Mouse (Mus musculus) erythroblast, embryonic 14.5 days (primary cell): ENCODE results near the gene Zfp672. TPM values are rescaled to one million over a fixed set of nuclear protein-coding genes. Genes with fewer than 3 reads are reported as not detected.
"Not testable (repeated sequence)": the region's sequence is repeated elsewhere in the genome, so short reads cannot be mapped to it uniquely, and the experiment has no call there.

Source experiments
- H3K27me3 ChIP-seq: 2 replicates; pipeline ENCODE4 v1.6.1; 2012; ENCODE audit warnings: inconsistent platforms; ENCODE audit not compliant: control insufficient read depth
- H3K36me3 ChIP-seq: 2 replicates; pipeline ENCODE4 v1.6.1; 2012; ENCODE audit warnings: mild to moderate bottlenecking, inconsistent platforms; ENCODE audit not compliant: control insufficient read depth
- H3K4me1 ChIP-seq: 2 replicates; pipeline ENCODE4 v1.6.1; 2012; ENCODE audit warnings: inconsistent platforms; ENCODE audit not compliant: control insufficient read depth
- H3K4me3 ChIP-seq: replicated peaks from 2 replicates; pipeline ENCODE3; 2012; ENCODE audit warnings: moderate library complexity, mild to moderate bottlenecking, inconsistent platforms
- H3K9me3 ChIP-seq: 2 replicates; pipeline ENCODE4 v1.6.1; 2012; ENCODE audit warnings: low read length, inconsistent platforms, mixed read lengths; ENCODE audit not compliant: control insufficient read depth
- GATA1 ChIP-seq: IDR thresholded peaks from 2 replicates; pipeline ENCODE4 v1.6.1; 2012; ENCODE audit warnings: low read length, inconsistent platforms, mixed read lengths
- TAL1 ChIP-seq: IDR thresholded peaks from 3 replicates; pipeline ENCODE4 v1.6.1; 2012; ENCODE audit warnings: low read length, inconsistent platforms, mixed read lengths
- polyA plus RNA-seq: library from polyadenylated mRNA; stranded (reverse); fragments of >175 nt; gene quantifications from 2 replicates; pipeline ENCODE4 v1.2.3, GENCODE M21; 2012

Gene Zfp672
- polyA plus RNA-seq, 1 experiment = 1.8 TPM

DNA sequence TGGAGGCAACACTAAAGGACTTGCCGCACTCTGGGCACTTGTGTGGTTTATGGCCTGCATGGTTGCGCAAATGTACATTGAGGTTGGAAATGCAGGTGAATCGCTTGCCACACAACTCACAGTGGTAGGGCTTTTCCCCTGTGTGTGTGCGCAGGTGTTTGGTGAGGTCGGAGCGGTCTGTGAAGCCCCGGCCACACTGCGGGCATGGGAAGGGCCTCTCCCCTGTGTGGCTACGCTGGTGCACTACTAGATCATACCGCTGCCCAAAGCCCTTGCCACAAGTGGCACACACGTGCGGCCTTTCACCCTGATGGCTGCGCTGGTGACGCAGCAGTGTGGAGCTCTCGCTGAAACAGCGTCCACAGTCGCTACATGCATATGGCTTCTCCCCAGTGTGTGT lies 13.8 kb downstream of the Zfp672 start:
- Histone ChIP-seq H3K4me3 (no peak overlapping the region), H3K27me3 (no peaks in the 10 kb centered on the region), H3K4me1 (peaks cover 23% of the 10 kb centered on the region), H3K36me3 (peaks cover 99% of the 10 kb centered on the region), H3K9me3 (peaks cover 8% of the 10 kb centered on the region)
- TF ChIP-seq TAL1 = no peak
- no peak for TF ChIP-seq GATA1

DNA sequence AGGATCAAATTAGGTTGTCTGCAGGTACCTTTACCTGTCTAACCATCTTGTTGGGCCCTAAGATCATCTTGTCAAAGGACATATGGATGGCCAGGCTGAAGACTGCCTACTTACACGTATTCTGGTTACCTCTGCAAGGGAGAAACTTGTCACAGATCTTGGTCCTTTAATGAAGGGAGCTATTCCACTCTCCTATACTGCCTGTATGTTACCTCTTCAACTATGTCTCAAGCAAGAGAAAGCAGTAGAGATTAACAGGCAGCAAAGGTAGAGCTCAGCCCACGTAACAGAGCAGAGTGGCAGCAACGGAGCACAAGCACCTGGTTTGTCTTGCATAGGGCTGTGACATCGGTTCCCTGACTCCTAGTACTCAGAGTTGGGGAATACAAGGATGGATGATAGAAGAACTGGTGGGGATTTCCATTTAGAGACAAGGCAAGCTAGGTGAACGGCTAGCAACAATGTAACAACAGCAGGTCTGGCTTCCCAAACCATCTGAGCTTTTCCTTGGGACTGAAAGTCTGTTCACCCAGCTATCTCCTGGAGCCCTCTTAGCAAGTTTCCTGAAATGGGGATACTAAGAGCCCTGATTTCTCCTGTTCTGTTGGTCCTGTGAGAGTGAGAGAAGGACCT lies 14.5 kb downstream of the Zfp672 start:
- peaks cover 99% of the 10 kb centered on the region for H3K36me3 ChIP-seq
- H3K9me3 ChIP-seq = peaks cover 8% of the 10 kb centered on the region
- H3K4me3 ChIP-seq = no peak overlapping the region
- TF ChIP-seq TAL1 (no peak), GATA1 (no peak)
- peaks cover 16% of the 10 kb centered on the region for H3K4me1 ChIP-seq
- H3K27me3 ChIP-seq = no peaks in the 10 kb centered on the region

DNA sequence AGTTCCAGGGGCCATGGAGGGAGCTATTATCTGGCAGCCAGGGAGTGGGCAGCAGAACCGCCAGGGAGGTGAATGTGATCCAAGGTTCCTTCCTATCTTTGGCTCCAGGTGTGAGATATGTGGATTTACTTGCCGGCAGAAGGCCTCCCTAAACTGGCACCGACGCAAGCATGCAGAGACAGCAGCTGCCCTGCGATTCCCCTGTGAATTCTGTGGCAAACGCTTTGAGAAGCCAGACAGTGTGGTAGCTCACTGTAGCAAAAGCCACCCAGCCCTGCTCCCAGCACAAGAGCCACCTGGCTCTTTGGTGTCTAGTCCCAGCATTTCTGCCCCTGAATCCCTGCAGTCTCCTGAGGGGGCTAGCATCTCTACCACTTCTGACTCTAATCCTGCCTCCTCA lies 16.1 kb downstream of the Zfp672 start:
- Histone ChIP-seq H3K36me3 (peaks cover 99% of the 10 kb centered on the region), H3K27me3 (no peaks in the 10 kb centered on the region), H3K9me3 (peaks cover 8% of the 10 kb centered on the region), H3K4me3 (no peak overlapping the region), H3K4me1 (peaks cover 10% of the 10 kb centered on the region)
- TF ChIP-seq TAL1 = no peak
- no peak for TF ChIP-seq GATA1

DNA sequence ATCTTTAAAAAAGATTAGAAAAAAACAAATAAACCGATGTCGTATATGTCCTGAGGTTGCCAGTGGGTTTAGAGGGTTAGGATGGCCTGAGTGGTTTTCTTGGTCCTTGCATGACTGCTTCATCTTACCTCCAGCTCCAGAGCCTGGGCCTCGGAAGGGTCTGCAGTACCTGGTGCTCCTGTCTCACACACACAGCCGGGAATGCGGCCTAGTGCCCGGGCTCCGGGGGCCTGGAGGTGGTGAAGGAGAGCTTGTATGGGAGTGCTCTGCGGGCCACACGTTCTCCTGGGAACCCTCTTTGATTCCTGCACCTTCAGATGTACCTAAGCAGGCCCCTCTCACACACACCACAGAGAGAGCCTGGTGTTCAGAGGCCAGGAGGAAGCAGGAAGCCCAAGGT lies 21.5 kb downstream of the Zfp672 start:
- Histone ChIP-seq H3K36me3 (peaks cover 50% of the 10 kb centered on the region), H3K4me3 (no peak overlapping the region), H3K9me3 (no peaks in the 10 kb centered on the region), H3K4me1 (peaks cover 33% of the 10 kb centered on the region), H3K27me3 (no peaks in the 10 kb centered on the region)
- TF ChIP-seq TAL1 (no peak), GATA1 (no peak)

DNA sequence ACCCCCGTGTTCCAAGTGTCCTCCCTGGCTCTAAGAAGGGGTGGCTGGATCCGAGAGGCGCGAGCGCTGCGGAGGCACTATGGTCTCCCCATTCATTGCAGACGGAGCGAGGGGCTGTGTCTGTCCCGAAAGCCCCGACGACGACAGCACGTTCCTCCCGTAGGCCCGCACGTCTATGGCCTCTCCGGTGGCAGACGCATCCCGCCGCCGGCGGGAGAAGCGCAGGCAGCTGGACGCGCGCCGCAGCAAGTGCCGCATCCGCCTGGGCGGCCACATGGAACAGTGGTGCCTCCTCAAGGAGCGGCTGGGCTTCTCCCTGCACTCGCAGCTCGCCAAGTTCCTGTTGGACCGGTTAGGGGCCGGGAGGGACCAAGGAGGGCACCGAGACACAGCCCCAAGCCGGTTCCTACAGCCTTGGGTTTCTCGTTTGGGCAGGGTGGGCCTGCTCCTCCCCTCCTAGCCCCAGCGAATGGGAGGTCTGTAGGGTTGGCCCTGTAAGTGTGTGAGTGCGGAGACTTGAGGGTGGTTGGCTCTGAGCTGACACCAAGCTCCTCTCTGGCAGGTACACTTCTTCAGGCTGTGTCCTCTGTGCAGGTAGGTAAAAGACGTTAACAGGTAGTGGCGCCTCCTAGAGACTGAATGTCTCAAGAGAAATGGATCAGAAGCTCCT lies 22.6 kb downstream of the Zfp672 start:
- Histone ChIP-seq H3K4me3 (peak overlapping the region; percentile 72), H3K4me1 (peaks cover 39% of the 10 kb centered on the region), H3K36me3 (peaks cover 39% of the 10 kb centered on the region), H3K27me3 (no peaks in the 10 kb centered on the region), H3K9me3 (no peaks in the 10 kb centered on the region)
- TF ChIP-seq GATA1 (no peak), TAL1 (no peak)

DNA sequence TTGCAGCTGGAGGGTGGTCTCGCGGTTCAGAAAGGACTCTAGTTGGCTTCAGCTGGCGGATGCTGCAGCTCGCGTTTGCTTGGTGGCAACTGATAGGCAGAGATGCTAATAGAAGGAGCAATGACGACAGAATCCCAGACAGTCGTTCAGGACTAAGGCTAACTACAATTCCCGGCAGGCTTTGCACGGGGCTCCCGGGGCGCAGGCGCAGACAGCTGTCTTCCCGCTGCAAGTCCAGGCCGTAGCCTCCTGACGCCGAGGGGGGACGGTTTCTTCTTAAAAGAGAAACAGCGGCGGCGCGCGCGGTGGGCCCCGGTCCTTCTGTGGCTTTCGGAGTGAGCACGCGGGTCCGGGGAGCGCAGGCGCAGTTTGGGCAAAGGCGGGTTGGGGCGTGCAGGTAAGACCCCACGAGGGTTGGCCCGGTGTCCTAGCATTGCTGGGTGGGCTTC lies 23.3 kb downstream of the Zfp672 start, which contains the start of gene Zfp692:
Gene Zfp692, plus strand, starts transcription at position 210 of the 449 bp plus-strand sequence.
- Histone ChIP-seq H3K4me1 (peaks cover 44% of the 10 kb centered on the region), H3K27me3 (no peaks in the 10 kb centered on the region), H3K9me3 (no peaks in the 10 kb centered on the region), H3K4me3 (peak within 1 kb of the TSS; percentile 72), H3K36me3 (peaks cover 34% of the 10 kb centered on the region)
- TF ChIP-seq TAL1 (no peak), GATA1 (no peak)

DNA sequence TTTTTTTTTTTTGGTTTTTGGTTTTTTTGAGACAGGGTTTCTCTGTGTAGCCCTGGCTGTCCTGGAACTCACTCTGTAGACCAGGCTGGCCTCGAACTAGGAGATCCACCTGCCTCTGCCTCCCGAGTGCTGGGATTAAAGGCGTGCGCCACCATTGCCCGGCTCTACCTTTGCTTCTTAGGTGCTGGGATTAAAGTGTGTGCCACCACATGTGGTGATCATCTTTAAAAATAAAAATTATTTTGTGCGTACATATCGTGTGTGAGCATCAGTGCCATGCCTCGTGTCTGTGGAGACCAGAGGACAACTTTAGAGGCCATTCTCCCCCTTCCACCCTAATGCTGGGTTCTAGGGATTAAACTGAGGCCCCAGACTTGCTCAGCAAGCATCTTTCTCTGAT lies 24.8 kb downstream of the Zfp672 start:
- H3K4me1 ChIP-seq = peaks cover 57% of the 10 kb centered on the region
- H3K4me3 ChIP-seq, H3K9me3 ChIP-seq, H3K27me3 ChIP-seq: not testable (repeated sequence)
- H3K36me3 ChIP-seq = peaks cover 18% of the 10 kb centered on the region

DNA sequence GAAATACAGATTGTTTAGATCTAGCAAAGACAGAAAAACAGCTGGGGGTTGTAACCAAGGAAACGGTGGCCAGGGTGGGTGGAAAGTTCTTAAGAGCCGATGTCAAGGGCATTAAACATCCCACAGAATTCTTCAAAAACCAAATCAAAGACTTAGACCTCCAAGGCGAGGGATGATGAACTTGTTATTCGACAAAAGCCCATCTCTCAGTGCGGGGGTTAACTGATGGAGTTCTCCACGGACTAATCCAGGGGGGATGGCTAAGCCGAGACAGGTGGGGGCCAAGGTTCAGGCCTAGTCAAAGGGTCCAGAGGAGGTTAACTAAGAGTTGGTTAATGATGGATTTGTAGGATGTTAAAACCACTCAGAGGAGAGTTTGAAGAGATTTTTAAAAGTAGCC lies 26.5 kb downstream of the Zfp672 start:
- Histone ChIP-seq H3K9me3 (no peaks in the 10 kb centered on the region), H3K27me3 (no peaks in the 10 kb centered on the region), H3K36me3 (peaks cover under 1% of the 10 kb centered on the region), H3K4me1 (peaks cover 54% of the 10 kb centered on the region), H3K4me3 (peak overlapping the region; percentile 43)
- no peak for TF ChIP-seq GATA1
- no peak for TF ChIP-seq TAL1

DNA sequence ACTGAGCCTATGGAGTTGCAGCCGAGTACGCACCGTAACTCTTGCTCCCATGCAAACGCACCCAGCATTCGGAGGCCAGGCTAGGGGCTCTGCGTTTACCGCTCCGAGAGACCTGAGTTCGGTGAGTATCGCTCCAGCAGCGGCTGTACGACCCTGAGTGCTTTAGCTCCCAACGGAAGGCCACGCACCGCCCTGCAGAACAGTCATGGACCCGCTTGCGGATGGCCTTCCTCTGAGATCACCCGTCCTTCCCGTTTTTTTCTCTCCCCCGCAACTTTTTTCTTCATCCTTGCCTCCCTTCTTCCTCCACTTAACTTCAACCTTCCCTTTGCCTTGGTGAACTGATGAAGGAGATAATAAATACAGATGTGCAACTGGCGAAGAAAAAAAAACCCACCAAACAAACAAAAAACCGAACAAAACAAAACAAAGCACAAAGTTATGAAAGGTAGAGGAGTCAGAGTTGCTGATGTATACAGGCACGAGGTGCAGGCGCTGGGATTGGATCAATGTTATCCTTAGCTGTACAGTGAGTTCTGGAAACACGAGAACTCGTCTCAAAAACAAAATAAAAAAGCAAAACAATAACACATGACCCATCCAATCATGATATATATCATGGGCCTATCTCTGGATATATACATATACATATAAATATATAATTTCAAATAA lies 27.2 kb downstream of the Zfp672 start:
- TF ChIP-seq TAL1 = no peak
- TF ChIP-seq GATA1 = no peak
- no peaks in the 10 kb centered on the region for H3K27me3 ChIP-seq
- H3K4me3 ChIP-seq = peak overlapping the region; percentile 72
- H3K4me1 ChIP-seq = peaks cover 50% of the 10 kb centered on the region
- no peaks in the 10 kb centered on the region for H3K36me3 ChIP-seq
- H3K9me3 ChIP-seq = no peaks in the 10 kb centered on the region
